Mouse (Mus musculus) E14TG2a.4 (cell line): ENCODE results near the gene Rbpj.

Experiments
- CTCF ChIP-seq: conservative IDR thresholded peaks from 2 replicates; pipeline ENCODE4 v1.5.1; 2014; ENCODE audit warnings: low read length
- NANOG ChIP-seq: IDR thresholded peaks from 2 replicates; pipeline ENCODE4 v1.6.1; 2014; ENCODE audit warnings: borderline replicate concordance, low read length, mixed read lengths

DNA sequence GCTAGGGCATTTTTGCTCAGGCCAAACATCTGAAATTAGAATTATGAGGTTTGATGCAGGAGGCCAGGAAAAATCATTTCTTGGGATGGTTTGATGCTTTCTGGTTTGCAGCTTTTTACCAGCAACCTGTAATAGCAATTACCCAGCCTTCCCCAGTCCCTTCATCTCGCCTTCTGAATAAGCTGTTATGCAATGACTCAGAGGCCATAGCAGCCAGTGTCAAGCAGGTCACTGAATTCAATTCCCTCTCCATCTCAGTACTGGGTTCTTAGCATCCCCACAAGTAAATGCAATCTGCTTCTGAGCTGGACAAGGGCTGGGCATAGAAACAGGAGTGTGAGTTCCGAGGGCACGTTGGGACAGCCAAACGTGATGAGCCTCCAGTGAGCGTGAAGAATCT lies 13.9 kb downstream of the Rbpj start:
- TF ChIP-seq CTCF (no peak), NANOG (no peak)
